Mouse (Mus musculus): ENCODE results near the gene Ptk7. TPM values are rescaled to one million over a fixed set of nuclear protein-coding genes. Genes with fewer than 3 reads are reported as not detected.
A peak's percentile ranks its signal among the peaks of the same experiment; 100 is the strongest.

Ptk7 gene
- polyA plus RNA-seq, 1 experiment from 2014 or later: 43.3 TPM

DNA sequence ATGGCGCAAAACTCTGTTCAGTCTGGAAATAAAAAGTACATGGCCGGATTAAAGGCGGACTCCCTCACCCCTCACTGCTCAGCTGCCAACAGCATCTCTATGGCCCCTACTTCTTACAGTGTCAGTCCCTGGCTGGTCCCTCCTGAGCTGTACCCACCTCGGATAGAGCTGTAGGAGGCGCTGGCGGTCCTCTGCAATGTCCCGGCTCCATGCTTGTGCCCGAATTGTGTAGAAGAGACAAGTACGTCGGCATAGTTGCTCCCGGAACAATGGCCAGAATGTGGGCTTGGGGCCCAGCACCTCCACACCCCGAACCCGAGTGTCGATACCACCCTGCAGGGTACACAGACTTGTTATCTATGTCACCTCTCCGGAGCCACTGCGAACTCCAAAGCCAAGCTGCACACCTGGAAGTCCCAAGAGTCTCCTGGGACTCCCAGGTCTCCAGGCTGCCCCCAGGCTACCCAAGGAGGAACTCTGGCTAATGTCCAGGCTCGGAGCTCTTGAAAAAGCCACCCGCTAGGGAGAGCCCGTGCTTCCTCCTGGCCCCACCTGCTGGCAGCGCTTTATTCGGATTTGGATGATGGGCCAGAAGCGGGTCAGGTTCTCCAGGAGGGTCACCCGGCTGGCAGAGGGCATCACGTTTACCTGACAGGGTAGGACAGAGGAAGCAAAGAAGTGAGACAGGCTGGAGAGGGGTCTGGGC lies 107.2 kb downstream of the Ptk7 start:
- H3K4me3 ChIP-seq (ENCODE audit: low read depth, low read length): no peak overlapping the region
- WGBS: 28% methylated on average over 24 of the region's 24 CpGs
- H3K4me2 ChIP-seq (ENCODE audit: low read depth, low read length, severe bottlenecking): no peak overlapping the region
- H3K9ac ChIP-seq (ENCODE audit: low read length): no peak overlapping the region
- DNase-seq (ENCODE audit: low spot score) (peak; percentile 65), ATAC-seq (replicated peaks; ENCODE audit: low FRiP score) (no peak)
- H3K27ac ChIP-seq (ENCODE audit: low read depth, low read length): no peak overlapping the region
- H3K4me1 ChIP-seq (replicated peaks; ENCODE audit: control insufficient read depth, insufficient read depth, low read length): 0 out of 2 replicates have a peak, but pooled peaks cover 2% of the 10 kb centered on the region
- no peaks in the 10 kb centered on the region for H3K36me3 ChIP-seq (ENCODE audit: control insufficient read depth, insufficient read depth, low read length)
- H3K9me3 ChIP-seq (ENCODE audit: control insufficient read depth, low read length): no peaks in the 10 kb centered on the region
- peaks cover 4% of the 10 kb centered on the region; the same call in 1 of the 2 replicates for H3K27me3 ChIP-seq (ENCODE audit: control insufficient read depth, insufficient read depth, low read length)

DNA sequence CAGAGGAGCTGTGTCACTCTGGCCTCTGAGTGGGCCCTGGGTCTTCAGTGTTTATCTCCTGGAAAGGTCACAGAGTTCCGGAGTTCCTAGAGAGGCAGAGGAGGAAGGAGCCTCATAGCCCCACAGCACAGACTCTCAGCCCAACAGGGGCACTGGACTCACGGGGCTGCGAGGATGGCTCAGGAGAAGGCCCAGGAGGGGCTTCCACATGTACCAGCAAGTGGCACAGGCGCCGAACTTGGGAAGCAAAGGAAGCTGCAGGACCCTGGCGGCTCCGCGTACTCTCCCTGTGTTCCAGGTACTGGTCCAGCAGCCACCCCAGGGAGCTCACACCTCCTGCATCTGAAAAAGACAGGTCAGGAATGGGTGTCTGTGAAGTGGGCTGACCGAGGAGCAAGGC lies 108.1 kb downstream of the Ptk7 start:
- DNase-seq (ENCODE audit: low spot score): peak; percentile 50
- H3K9ac ChIP-seq (ENCODE audit: low read length): no peak overlapping the region
- no peak overlapping the region for H3K27ac ChIP-seq (ENCODE audit: low read depth, low read length)
- no peaks in the 10 kb centered on the region for H3K9me3 ChIP-seq (ENCODE audit: control insufficient read depth, low read length)
- no peak overlapping the region for H3K4me3 ChIP-seq (ENCODE audit: low read depth, low read length)
- no peak for ATAC-seq (replicated peaks; ENCODE audit: low FRiP score)
- H3K36me3 ChIP-seq (ENCODE audit: control insufficient read depth, insufficient read depth, low read length): no peaks in the 10 kb centered on the region
- 81% methylated on average over 9 of the region's 9 CpGs for WGBS
- no peak overlapping the region for H3K4me2 ChIP-seq (ENCODE audit: low read depth, low read length, severe bottlenecking)
- H3K27me3 ChIP-seq (ENCODE audit: control insufficient read depth, insufficient read depth, low read length): peaks cover 4% of the 10 kb centered on the region; the same call in 1 of the 2 replicates
- H3K4me1 ChIP-seq (replicated peaks; ENCODE audit: control insufficient read depth, insufficient read depth, low read length): 0 out of 2 replicates have a peak, but pooled peaks cover 2% of the 10 kb centered on the region

DNA sequence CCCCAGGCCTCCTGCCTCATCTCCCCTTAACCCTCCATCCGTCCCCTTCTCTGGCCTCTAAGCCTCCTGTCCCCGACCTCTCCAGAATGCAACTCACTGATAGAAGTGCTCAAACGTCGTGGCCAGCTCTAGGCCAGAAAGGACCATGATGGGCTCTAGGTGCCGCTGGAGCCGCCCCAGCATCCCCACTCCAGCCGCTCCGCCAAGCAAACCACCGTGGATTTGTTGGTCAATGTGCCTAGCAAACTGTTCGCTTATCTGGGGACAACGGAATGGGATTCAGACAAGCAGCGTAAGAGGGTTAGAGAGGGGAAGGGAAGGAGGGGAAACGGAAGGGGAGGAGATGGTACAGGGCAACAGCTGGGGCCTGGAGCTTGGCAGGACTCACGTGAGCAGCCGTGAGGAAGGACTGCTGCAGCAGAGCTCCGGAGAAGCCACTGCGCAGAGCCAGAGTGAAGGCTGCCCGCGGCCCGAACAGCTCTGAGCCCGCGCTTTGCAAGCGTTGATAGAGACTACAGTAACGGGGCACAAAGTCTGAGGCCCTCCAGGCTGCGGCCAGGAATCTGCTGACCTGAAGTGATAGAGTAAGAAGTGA lies 108.8 kb downstream of the Ptk7 start:
- 0 out of 2 replicates have a peak, but pooled peaks cover 2% of the 10 kb centered on the region for H3K4me1 ChIP-seq (replicated peaks; ENCODE audit: control insufficient read depth, insufficient read depth, low read length)
- no peaks in the 10 kb centered on the region for H3K36me3 ChIP-seq (ENCODE audit: control insufficient read depth, insufficient read depth, low read length)
- H3K9me3 ChIP-seq (ENCODE audit: control insufficient read depth, low read length): no peaks in the 10 kb centered on the region
- peaks cover 4% of the 10 kb centered on the region; the same call in 1 of the 2 replicates for H3K27me3 ChIP-seq (ENCODE audit: control insufficient read depth, insufficient read depth, low read length)
- H3K27ac ChIP-seq (ENCODE audit: low read depth, low read length): no peak overlapping the region
- DNase-seq (ENCODE audit: low spot score): peak; percentile 56
- H3K9ac ChIP-seq (ENCODE audit: low read length): no peak overlapping the region
- no peak for ATAC-seq (replicated peaks; ENCODE audit: low FRiP score)
- H3K4me2 ChIP-seq (ENCODE audit: low read depth, low read length, severe bottlenecking): no peak overlapping the region
- H3K4me3 ChIP-seq (ENCODE audit: low read depth, low read length): no peak overlapping the region
- 55% methylated on average over 25 of the region's 25 CpGs for WGBS

DNA sequence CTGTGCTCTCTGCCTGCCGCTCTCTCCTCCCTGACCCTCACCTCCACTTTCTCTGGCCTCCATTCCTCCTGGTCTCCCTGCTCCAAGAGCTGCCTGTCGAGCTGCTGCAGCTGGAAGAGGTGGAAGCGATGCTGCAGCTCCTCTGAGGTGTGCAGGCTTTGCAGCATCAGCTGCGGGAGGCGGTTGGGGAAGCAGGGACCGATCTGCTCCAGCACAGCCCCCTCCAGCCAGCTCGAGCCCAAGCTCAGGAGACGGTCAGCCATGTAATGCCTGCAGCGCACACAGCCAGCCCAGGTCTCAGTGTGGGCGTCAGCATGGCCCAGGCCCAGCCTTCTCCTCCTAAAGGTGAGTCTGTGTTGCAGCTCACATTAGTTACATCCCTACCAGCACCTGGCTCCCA lies 109.3 kb downstream of the Ptk7 start:
- Histone ChIP-seq H3K27me3 (ENCODE audit: control insufficient read depth, insufficient read depth, low read length) (peaks cover 4% of the 10 kb centered on the region; the same call in 1 of the 2 replicates), H3K9ac (ENCODE audit: low read length) (no peak overlapping the region), H3K4me2 (ENCODE audit: low read depth, low read length, severe bottlenecking) (no peak overlapping the region), H3K27ac (ENCODE audit: low read depth, low read length) (no peak overlapping the region), H3K4me3 (ENCODE audit: low read depth, low read length) (no peak overlapping the region), H3K36me3 (ENCODE audit: control insufficient read depth, insufficient read depth, low read length) (no peaks in the 10 kb centered on the region), H3K4me1 (replicated peaks; ENCODE audit: control insufficient read depth, insufficient read depth, low read length) (0 out of 2 replicates have a peak, but pooled peaks cover 2% of the 10 kb centered on the region), H3K9me3 (ENCODE audit: control insufficient read depth, low read length) (no peaks in the 10 kb centered on the region)
- no peak for ATAC-seq (replicated peaks; ENCODE audit: low FRiP score)
- no peak for DNase-seq (ENCODE audit: low spot score)
- 60% methylated on average over 10 of the region's 10 CpGs for WGBS

Small RNA genes within 50 kb of the gene (microRNA-seq; reads per million reads assigned to microRNA genes)
- gene Mir6976 (ENCODE audit: insufficient number of aligned reads): not detected

Other genes starting within 250 kb of the Ptk7 start
- gene Zfp318, start 245.8 kb downstream of the Ptk7 start, polyA plus RNA-seq (2014; fragmentation: Nextera tagmentation; extraction: Ambion mirVana): 16.4 and 17.0 TPM in 2 replicates
- gene Crip3, start 200.6 kb downstream of the Ptk7 start, polyA plus RNA-seq (2014; fragmentation: Nextera tagmentation; extraction: Ambion mirVana): 0.28 and 0.52 TPM in 2 replicates
- gene Slc22a7, start 191.0 kb downstream of the Ptk7 start, polyA plus RNA-seq (2014; fragmentation: Nextera tagmentation; extraction: Ambion mirVana): not detected in 2 replicates
- gene Ttbk1, start 141.8 kb downstream of the Ptk7 start, polyA plus RNA-seq (2014; fragmentation: Nextera tagmentation; extraction: Ambion mirVana): 3.5 TPM in 2 replicates
- gene Dnph1, start 132.8 kb downstream of the Ptk7 start, polyA plus RNA-seq (2014; fragmentation: Nextera tagmentation; extraction: Ambion mirVana): 87.6 and 89.0 TPM in 2 replicates
- gene Cul9, start 83.1 kb downstream of the Ptk7 start, polyA plus RNA-seq (2014; fragmentation: Nextera tagmentation; extraction: Ambion mirVana): 3.4 and 4.0 TPM in 2 replicates
- gene Srf, start 73.3 kb downstream of the Ptk7 start, polyA plus RNA-seq (2014; fragmentation: Nextera tagmentation; extraction: Ambion mirVana): 5.0 and 5.2 TPM in 2 replicates
- gene Klc4, start 16.5 kb upstream of the Ptk7 start, polyA plus RNA-seq (2014; fragmentation: Nextera tagmentation; extraction: Ambion mirVana): 34.9 and 35.8 TPM in 2 replicates
- gene Mrpl2, start 16.7 kb upstream of the Ptk7 start, polyA plus RNA-seq (2014; fragmentation: Nextera tagmentation; extraction: Ambion mirVana): 111 and 117 TPM in 2 replicates
- gene Cul7, start 20.8 kb upstream of the Ptk7 start, polyA plus RNA-seq (2014; fragmentation: Nextera tagmentation; extraction: Ambion mirVana): 34.4 and 34.9 TPM in 2 replicates
- 61.0 and 64.1 TPM in 2 replicates for gene Rrp36, start 44.8 kb upstream of the Ptk7 start, polyA plus RNA-seq (2014; fragmentation: Nextera tagmentation; extraction: Ambion mirVana)
- 167 and 187 TPM in 2 replicates for gene Mea1, start 49.3 kb upstream of the Ptk7 start, polyA plus RNA-seq (2014; fragmentation: Nextera tagmentation; extraction: Ambion mirVana)
- 117 and 129 TPM in 2 replicates for gene Klhdc3, start 51.4 kb upstream of the Ptk7 start, polyA plus RNA-seq (2014; fragmentation: Nextera tagmentation; extraction: Ambion mirVana)
- 140 TPM in 2 replicates for gene Ppp2r5d, start 75.6 kb upstream of the Ptk7 start, polyA plus RNA-seq (2014; fragmentation: Nextera tagmentation; extraction: Ambion mirVana)
- 21.4 and 22.7 TPM in 2 replicates for gene Pex6, start 82.0 kb upstream of the Ptk7 start, polyA plus RNA-seq (2014; fragmentation: Nextera tagmentation; extraction: Ambion mirVana)
- 0.36 and 0.80 TPM in 2 replicates for gene Gnmt, start 99.7 kb upstream of the Ptk7 start, polyA plus RNA-seq (2014; fragmentation: Nextera tagmentation; extraction: Ambion mirVana)
- gene Cnpy3, start 122.7 kb upstream of the Ptk7 start, polyA plus RNA-seq (2014; fragmentation: Nextera tagmentation; extraction: Ambion mirVana): 61.2 and 61.8 TPM in 2 replicates
- gene Ptcra, start 134.2 kb upstream of the Ptk7 start, polyA plus RNA-seq (2014; fragmentation: Nextera tagmentation; extraction: Ambion mirVana): 0.35 and 0.44 TPM in 2 replicates
- 53.7 and 57.5 TPM in 2 replicates for gene 2310039H08Rik, start 143.1 kb upstream of the Ptk7 start, polyA plus RNA-seq (2014; fragmentation: Nextera tagmentation; extraction: Ambion mirVana)
- gene Rpl7l1, start 153.2 kb upstream of the Ptk7 start, polyA plus RNA-seq (2014; fragmentation: Nextera tagmentation; extraction: Ambion mirVana): 178 and 189 TPM in 2 replicates
- 6.8 and 7.2 TPM in 2 replicates for gene Bicral, start 229.0 kb upstream of the Ptk7 start, polyA plus RNA-seq (2014; fragmentation: Nextera tagmentation; extraction: Ambion mirVana)